Mouse (Mus musculus): ENCODE results near the gene Cemip.

DNA sequence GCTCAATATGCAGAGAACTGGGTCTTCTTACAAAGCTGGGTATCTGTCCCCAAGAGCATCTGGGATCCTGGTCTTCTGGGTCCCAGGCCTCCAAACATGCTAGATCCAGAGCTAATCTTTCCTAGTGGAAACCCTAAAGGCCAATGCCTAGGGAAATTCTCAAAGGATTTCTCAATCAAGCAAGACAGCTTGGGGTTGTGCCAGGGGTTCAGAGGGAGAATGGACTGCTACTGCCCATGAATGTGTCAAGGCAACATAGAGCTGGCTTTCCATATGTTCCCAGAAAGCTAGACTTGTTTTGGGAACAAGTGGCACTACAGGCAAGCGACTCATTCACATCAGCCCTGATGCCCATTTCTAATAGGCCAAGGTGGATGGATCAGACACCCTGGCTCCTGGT, 107.9 kb downstream of the Cemip start:
- no peak for TF ChIP-seq CTCF (IDR thresholded peaks at IDR 0.05; ENCODE audit: low read depth, low read length)
- no peak for TF ChIP-seq POLR2A (IDR thresholded peaks at IDR 0.05; ENCODE audit: extremely low read depth, insufficient read depth, low read length)

All from liver, adult 2 months (tissue).